Mouse (Mus musculus): ENCODE results near the gene Prpf31. TPM values are rescaled to one million over a fixed set of nuclear protein-coding genes. Genes with fewer than 3 reads are reported as not detected.
A peak's percentile ranks its signal among the peaks of the same experiment; 100 is the strongest.

Prpf31 gene
- polyA plus RNA-seq, 1 experiment from 2014 or later, result 47.0 TPM

DNA sequence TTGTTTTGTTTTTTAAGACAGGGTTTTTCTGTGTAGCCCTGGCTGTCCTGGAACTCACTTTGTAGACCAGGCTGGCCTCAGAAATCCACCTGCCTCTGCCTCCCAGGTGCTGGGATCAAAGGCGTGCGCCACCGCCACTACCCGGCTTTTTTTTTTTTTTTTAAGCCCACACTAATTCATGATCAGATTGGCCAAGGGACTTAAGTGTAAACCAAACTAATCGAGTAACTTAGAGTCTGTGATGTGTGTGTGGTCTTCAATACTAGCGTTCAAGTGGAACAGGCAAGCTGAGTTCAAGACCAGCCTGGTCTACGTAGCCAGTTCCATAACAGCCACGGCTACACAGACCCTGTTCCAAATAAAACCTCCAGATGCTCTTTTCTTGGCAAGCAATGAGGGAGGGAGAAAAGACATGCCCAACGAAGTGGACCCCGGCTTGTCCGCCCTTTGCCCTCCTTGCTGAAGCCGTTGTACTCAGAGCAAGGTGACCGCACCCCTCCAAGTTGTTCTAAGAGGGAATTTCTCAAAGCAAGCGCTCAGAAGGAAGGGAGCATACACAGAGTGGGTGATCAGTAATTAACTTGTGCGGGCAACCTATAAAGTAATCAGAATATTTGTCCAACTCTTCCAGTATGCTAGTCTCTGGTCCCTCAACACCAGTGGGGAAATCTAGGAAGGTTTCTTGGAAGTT is 34.9 kb downstream of the Prpf31 start:
- Histone ChIP-seq H3K27ac (replicated peaks) (peak overlapping the region; percentile 93), H3K27me3 (no peaks in the 10 kb centered on the region), H3K36me3 (replicated peaks) (peaks cover 40% of the 10 kb centered on the region), H3K4me1 (replicated peaks) (peaks cover 42% of the 10 kb centered on the region), H3K4me3 (replicated peaks) (peak overlapping the region; percentile 74), H3K9me3 (replicated peaks) (no peaks in the 10 kb centered on the region), H3K4me2 (peak overlapping the region; percentile 91), H3K9ac (peak overlapping the region; percentile 81)
- WGBS (ENCODE audit: insufficient replicate concordance), result 22% methylated on average over 15 of the region's 15 CpGs
- peak; percentile 45 for ATAC-seq (ENCODE audit: insufficient read depth)

DNA sequence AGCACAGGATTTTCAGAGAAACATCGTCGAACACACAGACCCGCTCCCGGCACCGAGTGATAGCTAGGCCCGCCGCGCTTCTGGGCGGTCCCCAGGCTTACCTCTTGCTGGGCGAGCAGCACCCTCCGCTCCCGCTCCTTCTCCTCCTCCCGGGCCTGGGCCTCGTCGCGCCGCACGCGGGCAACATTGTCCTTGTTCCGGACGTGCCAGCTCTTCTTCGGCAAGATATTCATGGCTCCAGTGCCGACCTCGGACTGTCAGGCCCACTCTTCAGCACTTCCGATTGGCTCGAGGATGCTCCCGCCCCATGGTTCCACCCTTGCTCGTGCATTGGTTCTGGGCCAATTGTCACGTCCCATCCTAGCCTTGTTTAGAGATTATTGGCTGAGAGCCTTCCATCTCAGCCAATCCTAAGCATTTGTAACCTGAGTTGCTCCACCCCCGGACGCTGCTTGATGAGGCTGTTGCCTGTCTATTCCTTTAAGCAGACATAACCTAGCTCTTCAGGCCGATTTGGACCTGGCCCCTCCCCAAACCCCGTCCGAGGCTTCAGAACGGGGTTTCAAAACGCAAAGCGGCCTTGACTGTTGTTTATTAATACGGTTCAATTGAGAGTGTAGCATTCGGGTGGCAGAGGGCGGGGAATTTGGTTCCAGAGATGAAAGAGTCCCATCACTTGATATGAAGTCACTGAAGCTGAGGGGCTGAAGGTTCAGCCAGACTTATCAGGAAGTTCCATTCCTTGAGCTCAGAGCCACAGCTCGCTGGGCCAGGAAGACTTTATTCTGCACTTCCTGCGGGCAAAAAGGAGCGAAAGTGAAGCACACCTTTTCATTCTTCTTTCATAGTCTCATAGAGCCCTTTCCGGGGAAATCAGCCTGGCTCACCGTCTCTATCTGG is 35.7 kb downstream of the Prpf31 start, which contains the start of gene Leng1:
Gene Leng1, minus strand, starts transcription at position 626 of the 900 bp plus-strand sequence.
- WGBS (ENCODE audit: insufficient replicate concordance), result 3% methylated on average over 45 of the region's 45 CpGs
- Histone ChIP-seq H3K36me3 (replicated peaks) (peaks cover 32% of the 10 kb centered on the region), H3K4me3 (replicated peaks) (peak within 1 kb of the TSS; percentile 74), H3K9ac (peak within 1 kb of the TSS; percentile 81), H3K9me3 (replicated peaks) (no peaks in the 10 kb centered on the region), H3K27me3 (no peaks in the 10 kb centered on the region), H3K27ac (replicated peaks) (peak within 1 kb of the TSS; percentile 93), H3K4me1 (replicated peaks) (peaks cover 42% of the 10 kb centered on the region), H3K4me2 (peak within 1 kb of the TSS; percentile 91)
- ATAC-seq (ENCODE audit: insufficient read depth), result peak; percentile 98

DNA sequence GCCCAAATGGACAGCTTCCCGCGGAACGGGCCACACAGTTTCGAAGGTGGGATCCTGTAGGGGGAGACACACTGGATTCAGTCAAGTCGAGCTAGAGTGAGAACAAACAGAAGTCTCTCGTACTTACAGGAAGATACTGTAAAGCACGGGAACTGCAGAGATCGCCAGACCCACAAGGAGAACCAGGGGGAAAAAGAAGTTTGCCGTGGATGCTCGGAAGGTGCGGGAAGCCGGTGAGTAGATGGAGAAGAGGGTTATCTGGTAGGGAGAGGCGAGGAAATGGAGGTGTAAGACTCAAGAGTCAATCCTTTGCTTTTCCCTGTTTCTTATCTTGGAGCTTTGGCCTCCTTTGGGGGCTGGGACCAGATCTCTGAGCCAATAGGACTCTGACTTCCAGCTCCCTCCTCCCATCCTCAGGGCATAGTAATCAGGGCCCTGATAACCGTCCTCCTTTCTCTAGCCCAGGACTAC is 37.2 kb downstream of the Prpf31 start:
- peaks cover 42% of the 10 kb centered on the region for H3K4me1 ChIP-seq (replicated peaks)
- peak overlapping the region; percentile 91 for H3K4me2 ChIP-seq
- H3K27ac ChIP-seq (replicated peaks), result peak overlapping the region; percentile 93
- peak; percentile 8 for ATAC-seq (ENCODE audit: insufficient read depth)
- WGBS (ENCODE audit: insufficient replicate concordance), result 22% methylated on average over 14 of the region's 14 CpGs
- H3K36me3 ChIP-seq (replicated peaks), result peaks cover 17% of the 10 kb centered on the region
- H3K27me3 ChIP-seq, result no peaks in the 10 kb centered on the region
- peak overlapping the region; percentile 74 for H3K4me3 ChIP-seq (replicated peaks)
- H3K9ac ChIP-seq, result peak overlapping the region; percentile 37
- no peaks in the 10 kb centered on the region for H3K9me3 ChIP-seq (replicated peaks)

DNA sequence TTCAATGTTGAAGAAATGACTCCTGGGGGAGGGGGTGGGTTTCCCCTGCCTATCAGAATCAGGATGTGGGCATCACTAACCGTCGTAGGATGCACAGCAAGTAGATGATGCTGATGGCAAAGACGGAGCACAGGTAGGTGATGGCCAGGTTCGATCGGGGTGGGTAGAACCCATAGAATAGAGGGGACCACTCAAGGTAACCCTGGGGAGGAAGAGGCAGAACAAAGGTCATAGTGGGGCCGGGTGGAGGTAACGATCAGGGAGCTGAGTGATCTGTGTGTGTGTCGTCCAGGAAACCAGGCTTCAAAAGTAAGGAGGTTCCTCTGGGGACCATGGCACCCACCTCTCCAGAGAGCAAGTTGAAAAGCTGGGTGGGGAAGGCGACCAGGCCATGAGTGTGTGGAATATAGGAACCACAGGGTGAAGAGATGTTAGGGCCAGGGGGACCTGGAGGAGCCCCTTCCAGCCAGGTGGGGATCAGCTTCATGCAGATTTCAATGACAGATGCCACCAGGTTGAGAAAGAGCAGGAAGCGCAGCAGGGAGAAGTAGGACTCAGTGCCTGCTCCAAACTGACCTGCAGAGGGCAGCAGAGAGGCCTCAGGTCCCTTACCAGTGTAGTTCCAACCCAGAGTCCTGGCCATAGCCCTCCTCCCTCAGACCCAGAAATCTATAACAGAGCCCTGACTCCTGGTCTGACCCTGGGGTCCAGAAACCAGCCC is 44.9 kb downstream of the Prpf31 start:
- Histone ChIP-seq H3K4me3 (replicated peaks) (no peak overlapping the region), H3K4me1 (replicated peaks) (no peaks in the 10 kb centered on the region; the same call in 1 of the 2 replicates), H3K4me2 (no peak overlapping the region), H3K27me3 (no peaks in the 10 kb centered on the region), H3K9ac (no peak overlapping the region), H3K27ac (replicated peaks) (no peak overlapping the region), H3K9me3 (replicated peaks) (no peaks in the 10 kb centered on the region), H3K36me3 (replicated peaks) (no peaks in the 10 kb centered on the region)
- ATAC-seq (ENCODE audit: insufficient read depth), result peak; percentile 70
- WGBS (ENCODE audit: insufficient replicate concordance), result 40% methylated on average over 10 of the region's 10 CpGs

DNA sequence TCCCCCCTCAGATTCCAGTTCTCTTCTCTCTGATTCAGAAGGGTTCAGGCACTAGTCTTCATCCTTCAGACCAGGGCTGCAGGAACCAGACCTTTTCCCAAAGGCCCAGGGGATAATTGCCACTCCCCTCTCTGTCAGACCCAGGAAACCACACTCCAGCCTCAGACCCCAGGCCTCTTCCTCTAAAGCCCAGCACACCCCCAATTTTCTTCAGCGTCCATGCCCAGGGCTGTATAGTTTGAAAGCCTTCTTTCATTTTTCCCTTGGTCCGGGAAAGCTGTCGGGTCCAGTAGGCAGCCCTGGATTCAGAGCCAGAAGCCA is 45.4 kb downstream of the Prpf31 start:
- no peak overlapping the region for H3K4me3 ChIP-seq (replicated peaks)
- H3K27me3 ChIP-seq, result no peaks in the 10 kb centered on the region
- H3K9me3 ChIP-seq (replicated peaks), result no peaks in the 10 kb centered on the region
- 54% methylated on average over 3 of the region's 3 CpGs for WGBS (ENCODE audit: insufficient replicate concordance)
- no peaks in the 10 kb centered on the region; the same call in 1 of the 2 replicates for H3K4me1 ChIP-seq (replicated peaks)
- no peak overlapping the region for H3K9ac ChIP-seq
- ATAC-seq (ENCODE audit: insufficient read depth), result no peak
- 0 out of 2 replicates have a peak, but pooled peaks cover under 1% of the 10 kb centered on the region for H3K36me3 ChIP-seq (replicated peaks)
- H3K27ac ChIP-seq (replicated peaks), result no peak overlapping the region
- no peak overlapping the region for H3K4me2 ChIP-seq

DNA sequence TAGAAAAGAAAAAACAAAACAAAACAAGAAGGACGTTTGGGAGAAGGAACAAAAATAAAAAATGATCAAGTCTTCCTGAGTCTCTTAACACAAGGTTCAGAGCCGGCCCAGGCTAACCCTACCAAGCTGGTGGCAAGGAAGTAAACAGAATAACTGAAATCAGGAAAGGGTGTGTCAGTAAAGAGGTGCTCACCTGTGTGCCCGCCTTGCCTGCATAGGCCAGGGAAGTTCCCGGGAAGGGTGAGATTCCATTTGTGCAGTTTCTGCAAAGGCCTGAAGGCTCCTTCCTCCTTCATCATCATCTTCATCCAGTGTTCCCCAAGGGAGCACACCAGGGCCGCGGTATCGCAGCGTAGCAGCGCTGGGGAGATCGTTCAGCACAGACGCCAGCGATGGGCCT is 46.6 kb downstream of the Prpf31 start:
- no peak overlapping the region for H3K27ac ChIP-seq (replicated peaks)
- no peak overlapping the region for H3K4me3 ChIP-seq (replicated peaks)
- 70% methylated on average over 12 of the region's 12 CpGs for WGBS (ENCODE audit: insufficient replicate concordance)
- H3K4me1 ChIP-seq (replicated peaks), result no peaks in the 10 kb centered on the region; the same call in 1 of the 2 replicates
- H3K9me3 ChIP-seq (replicated peaks), result no peaks in the 10 kb centered on the region
- 0 out of 2 replicates have a peak, but pooled peaks cover 6% of the 10 kb centered on the region for H3K36me3 ChIP-seq (replicated peaks)
- no peak for ATAC-seq (ENCODE audit: insufficient read depth)
- H3K9ac ChIP-seq, result no peak overlapping the region
- H3K4me2 ChIP-seq, result no peak overlapping the region
- no peaks in the 10 kb centered on the region for H3K27me3 ChIP-seq

DNA sequence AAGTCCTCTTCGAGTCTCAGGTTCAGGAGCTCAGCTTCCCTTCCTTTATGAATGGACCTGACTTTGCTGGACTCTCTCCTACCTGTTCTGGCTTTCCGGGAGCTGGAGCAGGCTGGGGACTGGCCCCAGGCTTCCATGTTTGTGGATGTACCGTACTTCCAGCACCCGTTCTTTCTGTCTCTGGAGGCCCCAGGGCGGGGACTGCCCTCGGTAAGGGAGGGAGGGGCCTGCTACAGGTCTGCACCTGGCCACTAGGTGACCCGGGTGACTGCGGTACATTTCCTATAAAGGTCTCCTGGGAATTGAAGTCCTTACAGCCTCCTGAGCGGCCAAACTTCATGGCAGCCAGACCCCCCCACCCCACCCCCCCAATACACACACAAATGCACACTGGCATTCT is 47.6 kb downstream of the Prpf31 start, which contains the start of gene Tmc4:
Gene Tmc4, minus strand, starts transcription at position 212 of the 400 bp plus-strand sequence.
- ATAC-seq (ENCODE audit: insufficient read depth), result no peak
- no peak within 1 kb of the TSS for H3K9ac ChIP-seq
- no peak within 1 kb of the TSS for H3K27ac ChIP-seq (replicated peaks)
- no peaks in the 10 kb centered on the region for H3K27me3 ChIP-seq
- H3K4me3 ChIP-seq (replicated peaks), result no peak within 1 kb of the TSS
- H3K4me2 ChIP-seq, result no peak within 1 kb of the TSS
- no peaks in the 10 kb centered on the region; the same call in 1 of the 2 replicates for H3K4me1 ChIP-seq (replicated peaks)
- H3K9me3 ChIP-seq (replicated peaks), result no peaks in the 10 kb centered on the region
- H3K36me3 ChIP-seq (replicated peaks), result 0 out of 2 replicates have a peak, but pooled peaks cover 6% of the 10 kb centered on the region
- 63% methylated on average over 9 of the region's 9 CpGs for WGBS (ENCODE audit: insufficient replicate concordance)

DNA sequence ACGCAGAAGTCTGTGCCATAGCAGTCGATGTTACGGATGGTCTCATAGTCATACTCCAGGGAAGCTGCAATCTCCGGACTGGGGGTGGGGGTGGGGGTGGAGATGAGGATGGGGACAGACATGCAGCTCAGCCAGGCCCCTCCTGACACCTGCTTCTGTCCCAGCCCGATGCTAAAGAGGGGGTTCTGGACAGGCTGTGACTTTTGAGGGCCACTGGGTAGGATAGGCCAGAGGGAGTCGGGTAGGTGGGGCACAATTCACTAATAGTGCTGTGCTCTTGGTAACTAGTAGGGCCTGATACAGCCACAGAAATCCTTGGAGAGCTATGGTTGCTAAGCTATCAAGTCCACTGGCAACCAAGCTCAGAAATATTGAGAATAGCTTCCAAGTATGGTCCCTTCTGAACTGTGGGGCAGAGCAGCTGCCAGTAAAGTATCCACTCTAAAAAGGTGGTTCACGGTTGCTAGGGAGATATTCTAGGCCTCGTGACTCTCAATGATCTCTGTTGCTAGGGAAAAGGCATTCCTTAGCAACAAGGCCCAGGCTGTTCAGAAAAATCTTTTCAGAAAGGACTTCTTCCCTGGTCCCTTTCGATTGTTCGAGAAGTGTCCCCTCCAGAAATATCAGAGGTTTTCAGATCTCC is 54.2 kb downstream of the Prpf31 start:
- no peaks in the 10 kb centered on the region for H3K9me3 ChIP-seq (replicated peaks)
- peaks cover 28% of the 10 kb centered on the region for H3K36me3 ChIP-seq (replicated peaks)
- no peaks in the 10 kb centered on the region for H3K4me1 ChIP-seq (replicated peaks)
- H3K27ac ChIP-seq (replicated peaks), result no peak overlapping the region
- no peak for ATAC-seq (ENCODE audit: insufficient read depth)
- no peaks in the 10 kb centered on the region for H3K27me3 ChIP-seq
- no peak overlapping the region for H3K4me2 ChIP-seq
- 75% methylated on average over 10 of the region's 10 CpGs for WGBS (ENCODE audit: insufficient replicate concordance)
- no peak overlapping the region for H3K9ac ChIP-seq
- no peak overlapping the region for H3K4me3 ChIP-seq (replicated peaks)

DNA sequence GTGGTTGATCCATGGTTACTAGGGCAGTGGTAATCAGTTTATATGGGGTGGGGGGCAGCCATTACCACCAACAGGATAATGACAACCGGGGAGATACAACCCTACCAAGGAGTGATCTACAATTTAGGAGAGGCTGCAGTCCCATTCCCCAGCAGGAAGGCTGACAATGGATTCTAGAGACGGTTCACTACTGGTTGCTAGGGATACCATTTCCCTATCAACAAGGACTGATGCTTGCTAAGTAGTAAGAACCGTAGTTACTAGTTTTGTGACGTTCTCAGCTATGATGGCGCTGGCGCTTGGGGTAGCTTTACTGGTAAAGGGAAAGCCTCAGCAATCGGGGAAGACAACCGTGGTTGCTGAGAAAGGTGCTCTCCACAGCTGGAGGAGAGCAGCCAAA is 54.9 kb downstream of the Prpf31 start:
- WGBS (ENCODE audit: insufficient replicate concordance), result 81% methylated on average over 8 of the region's 8 CpGs
- H3K9me3 ChIP-seq (replicated peaks), result no peaks in the 10 kb centered on the region
- no peaks in the 10 kb centered on the region for H3K27me3 ChIP-seq
- H3K4me2 ChIP-seq, result no peak overlapping the region
- H3K9ac ChIP-seq, result no peak overlapping the region
- peaks cover 28% of the 10 kb centered on the region for H3K36me3 ChIP-seq (replicated peaks)
- H3K4me3 ChIP-seq (replicated peaks), result no peak overlapping the region
- no peak overlapping the region for H3K27ac ChIP-seq (replicated peaks)
- ATAC-seq (ENCODE audit: insufficient read depth), result no peak
- no peaks in the 10 kb centered on the region for H3K4me1 ChIP-seq (replicated peaks)

DNA sequence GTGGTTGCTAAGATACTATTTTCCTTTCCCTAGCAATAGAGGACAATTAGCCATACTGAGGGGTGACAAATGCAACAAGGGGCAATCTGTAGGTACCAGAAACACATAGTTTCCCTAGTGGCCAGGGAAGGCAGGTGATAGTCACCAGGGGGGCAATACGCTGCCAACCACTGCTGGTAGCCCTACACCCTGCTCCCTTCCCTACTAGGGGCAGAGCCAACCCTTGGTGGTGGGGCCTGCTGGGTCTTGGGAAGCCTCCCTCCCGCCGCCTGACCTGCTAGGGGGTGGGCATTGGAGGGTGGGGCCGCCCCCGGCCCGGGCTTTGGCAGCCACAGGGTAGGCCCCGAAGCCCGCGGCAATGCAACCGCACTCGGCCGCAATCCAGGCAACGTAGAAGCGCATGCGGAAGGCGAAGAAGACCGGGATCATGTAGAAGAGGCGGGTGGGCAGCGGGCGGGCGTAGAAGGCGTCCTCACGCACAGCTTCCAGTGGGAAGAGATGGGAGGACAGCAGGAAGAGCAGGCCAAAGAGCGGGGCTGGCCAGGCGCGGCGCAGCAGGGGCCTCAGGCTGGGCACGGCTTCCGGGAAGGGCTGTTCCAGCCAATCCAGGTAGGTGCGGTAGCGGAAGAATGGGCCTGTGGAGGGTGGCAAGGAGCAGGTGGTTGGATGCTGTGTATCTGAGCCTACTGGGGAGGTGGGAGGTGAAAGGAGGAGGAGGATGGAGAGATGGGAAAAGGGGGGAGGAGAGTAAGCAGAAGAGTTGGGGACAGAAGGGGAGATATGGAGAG is 55.8 kb downstream of the Prpf31 start:
- Histone ChIP-seq H3K36me3 (replicated peaks) (peaks cover 23% of the 10 kb centered on the region), H3K4me2 (no peak overlapping the region), H3K9ac (no peak overlapping the region), H3K27ac (replicated peaks) (no peak overlapping the region), H3K4me1 (replicated peaks) (no peaks in the 10 kb centered on the region), H3K27me3 (no peaks in the 10 kb centered on the region), H3K9me3 (replicated peaks) (no peaks in the 10 kb centered on the region), H3K4me3 (replicated peaks) (no peak overlapping the region)
- 87% methylated on average over 31 of the region's 31 CpGs for WGBS (ENCODE audit: insufficient replicate concordance)
- no peak for ATAC-seq (ENCODE audit: insufficient read depth)

Measured in liver, embryonic 15.5 days (tissue).